Mouse (Mus musculus) midbrain, embryonic 12.5 days (tissue): Measurements from ENCODE around the gene Fetub. TPM values are rescaled to one million over a fixed set of nuclear protein-coding genes. Genes with fewer than 3 reads are reported as not detected.
"Not testable (repeated sequence)": the region's sequence is repeated elsewhere in the genome, so short reads cannot be mapped to it uniquely, and the experiment has no call there.

Source experiments
- ATAC-seq: fragments of 200-750 bp; cut with Nextera tagmentation; 2 replicates; pipeline ENCODE4 v1.8.0; 2017; ENCODE audit warnings: low read depth, moderate TSS enrichment, moderate library complexity; ENCODE audit not compliant: low FRiP score
- H3K27ac ChIP-seq: fragments of 300-500 bp; sonication (generic); replicated peaks from 2 replicates; pipeline ENCODE4 v1.5.1; 2016; ENCODE audit warnings: mild to moderate bottlenecking
- H3K27me3 ChIP-seq: fragments of 300-500 bp; sonication (generic); 2 replicates; pipeline ENCODE4 v1.6.1; 2016; ENCODE audit warnings: mild to moderate bottlenecking
- H3K36me3 ChIP-seq: fragments of 300-500 bp; sonication (generic); 2 replicates; pipeline ENCODE4 v1.6.1; 2016
- H3K4me1 ChIP-seq: fragments of 300-500 bp; sonication (generic); 2 replicates; pipeline ENCODE4 v1.6.1; 2016
- H3K4me2 ChIP-seq: fragments of 300-500 bp; sonication (generic); replicated peaks from 2 replicates; pipeline ENCODE4 v1.6.1; 2016; ENCODE audit warnings: mild to moderate bottlenecking, moderate library complexity
- H3K4me3 ChIP-seq: fragments of 300-500 bp; sonication (generic); 2 replicates; pipeline ENCODE4 v1.5.1; 2016; ENCODE audit warnings: mild to moderate bottlenecking
- H3K9ac ChIP-seq: fragments of 300-500 bp; sonication (generic); replicated peaks from 2 replicates; pipeline ENCODE4 v1.6.1; 2016; ENCODE audit warnings: mild to moderate bottlenecking, moderate library complexity
- H3K9me3 ChIP-seq: fragments of 300-500 bp; sonication (generic); 2 replicates; pipeline ENCODE4 v1.6.1; 2016; ENCODE audit warnings: mild to moderate bottlenecking
- WGBS: fragments of 180-500 bp; shearing (Covaris S2); methylation state at CpG from one replicate; pipeline ENCODE4 v1.1.7; 2016; 5-methylcytosine and 5-hydroxymethylcytosine counted together
- polyA plus RNA-seq: library from polyadenylated mRNA; unstranded; fragments of >200 nt; fragmentation: Nextera tagmentation; extraction: Ambion mirVana; gene quantifications from 2 replicates; pipeline ENCODE4 v1.2.1, GENCODE M21; 2016

Gene Fetub
- polyA plus RNA-seq, 1 experiment from 2014 or later, result not detected

GRCm38 (mm10) chr16:22941825-22942476 is 23.8 kb downstream of the Fetub start:
- H3K4me1 ChIP-seq, ATAC-seq, H3K9ac ChIP-seq, H3K27me3 ChIP-seq, H3K36me3 ChIP-seq, H3K4me3 ChIP-seq, H3K4me2 ChIP-seq, H3K27ac ChIP-seq, H3K9me3 ChIP-seq: not testable (repeated sequence)

- no peaks in the 10 kb centered on the region for H3K9me3 ChIP-seq
- no peaks in the 10 kb centered on the region for H3K4me1 ChIP-seq
- no peak overlapping the region for H3K27ac ChIP-seq
- H3K27me3 ChIP-seq, result no peaks in the 10 kb centered on the region
- H3K4me3 ChIP-seq, result no peak overlapping the region
- no peaks in the 10 kb centered on the region for H3K36me3 ChIP-seq
- no peak overlapping the region for H3K9ac ChIP-seq
- WGBS, result 90% methylated on average over 2 of the region's 2 CpGs
- no peak for ATAC-seq
- no peak overlapping the region for H3K4me2 ChIP-seq
Observed at GRCm38 (mm10) chr16:22947371-22947770, 29.2 kb downstream of the Fetub start.

DNA sequence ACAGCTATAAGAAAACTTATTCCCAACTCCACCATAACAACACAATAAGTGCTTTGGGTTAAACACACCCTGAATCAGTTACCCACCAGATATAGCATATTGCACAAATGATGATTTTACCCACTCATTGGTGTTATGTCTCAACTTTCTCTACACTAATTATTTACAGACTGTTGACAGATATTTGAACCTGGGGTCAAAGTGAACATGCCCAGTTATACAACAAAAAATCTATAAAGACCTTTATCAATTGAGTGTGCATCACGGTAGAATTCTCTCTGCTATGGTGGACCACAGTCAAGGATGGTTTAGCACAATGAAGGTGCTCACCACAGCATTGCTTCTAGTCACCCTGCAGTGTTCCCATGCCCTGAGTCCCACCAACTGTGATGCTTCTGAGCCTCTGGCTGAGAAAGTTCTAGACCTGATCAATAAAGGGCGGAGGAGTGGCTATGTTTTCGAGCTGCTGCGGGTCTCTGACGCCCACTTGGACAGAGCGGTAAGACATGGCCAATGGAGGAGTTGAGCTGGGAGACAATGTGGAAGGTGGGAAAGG is 32.8 kb downstream of the Fetub start, which contains the start of gene Hrg:
TSS of gene Hrg (plus strand) at position 233 of the 556 bp plus-strand sequence.
- Histone ChIP-seq H3K27ac (no peak within 1 kb of the TSS), H3K4me1 (peaks cover 3% of the 10 kb centered on the region; the same call in 1 of the 2 replicates), H3K36me3 (no peaks in the 10 kb centered on the region), H3K9me3 (no peaks in the 10 kb centered on the region), H3K9ac (no peak within 1 kb of the TSS), H3K4me3 (no peak within 1 kb of the TSS), H3K4me2 (no peak within 1 kb of the TSS), H3K27me3 (no peaks in the 10 kb centered on the region)
- WGBS, result 97% methylated on average over 6 of the region's 6 CpGs
- ATAC-seq, result no peak

GRCm38 (mm10) chr16:22953069-22953468 is 34.9 kb downstream of the Fetub start:
- Histone ChIP-seq H3K27me3 (no peaks in the 10 kb centered on the region), H3K36me3 (no peaks in the 10 kb centered on the region), H3K4me2 (no peak overlapping the region), H3K4me3 (no peak overlapping the region), H3K9me3 (no peaks in the 10 kb centered on the region), H3K4me1 (peaks cover 3% of the 10 kb centered on the region; the same call in 1 of the 2 replicates), H3K9ac (no peak overlapping the region), H3K27ac (no peak overlapping the region)
- no peak for ATAC-seq
- 47% methylated on average over 4 of the region's 4 CpGs for WGBS

DNA sequence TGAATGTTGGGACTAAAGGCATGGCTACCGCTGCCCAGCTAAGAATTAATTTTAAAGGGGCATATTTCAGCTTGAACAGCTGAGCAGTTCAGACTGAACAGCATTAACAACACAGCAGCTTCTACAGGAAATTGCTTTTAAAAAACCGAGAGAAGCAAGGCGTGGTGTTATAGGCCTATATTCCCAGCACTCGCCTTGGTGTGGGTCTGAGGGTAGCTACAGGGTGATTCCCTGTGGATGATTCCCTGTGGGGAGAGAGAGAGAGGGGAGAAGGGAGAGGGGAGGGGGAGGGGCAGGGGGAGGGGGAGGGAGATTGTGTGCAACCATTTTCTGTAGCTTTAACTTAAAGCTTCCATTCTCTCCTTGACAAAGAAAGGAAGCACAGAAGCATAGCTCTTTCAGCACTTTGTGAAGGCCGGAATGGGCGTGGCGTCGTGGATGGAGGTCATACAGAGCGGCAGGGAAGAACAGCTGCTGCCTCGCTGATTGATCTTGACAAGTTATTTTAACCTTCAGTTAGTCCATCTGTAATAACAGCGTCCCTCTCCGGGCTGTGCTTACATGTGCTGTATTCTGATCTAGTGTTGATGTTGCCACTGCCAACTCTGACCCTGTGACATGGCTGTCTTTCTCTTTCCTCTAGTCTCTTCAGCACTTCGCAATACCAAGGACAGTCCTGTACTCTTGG is 37.4 kb downstream of the Fetub start:
- Histone ChIP-seq H3K4me3 (no peak overlapping the region), H3K4me1 (peaks cover 3% of the 10 kb centered on the region; the same call in 1 of the 2 replicates), H3K9me3 (no peaks in the 10 kb centered on the region), H3K4me2 (peak overlapping the region; percentile 31), H3K27ac (peak overlapping the region; percentile 61), H3K27me3 (no peaks in the 10 kb centered on the region), H3K9ac (no peak overlapping the region), H3K36me3 (no peaks in the 10 kb centered on the region)
- ATAC-seq, result peak; percentile 54
- 50% methylated on average over 13 of the region's 13 CpGs for WGBS

GRCm38 (mm10) chr16:22956085-22956439 is 37.9 kb downstream of the Fetub start:
- peak overlapping the region; percentile 61 for H3K27ac ChIP-seq
- H3K4me2 ChIP-seq, result peak overlapping the region; percentile 31
- peak; percentile 44; the same call in 1 of the 2 replicates for ATAC-seq
- no peak overlapping the region for H3K4me3 ChIP-seq
- H3K27me3 ChIP-seq, result no peaks in the 10 kb centered on the region
- H3K4me1 ChIP-seq, result peaks cover 3% of the 10 kb centered on the region; the same call in 1 of the 2 replicates
- H3K9me3 ChIP-seq, result no peaks in the 10 kb centered on the region
- no peak overlapping the region for H3K9ac ChIP-seq
- WGBS, result 62% methylated on average over 11 of the region's 11 CpGs
- H3K36me3 ChIP-seq, result no peaks in the 10 kb centered on the region

- WGBS, result 94% methylated on average over 8 of the region's 8 CpGs
- ATAC-seq, result no peak
- H3K27ac ChIP-seq, result no peak overlapping the region
Observed at GRCm38 (mm10) chr16:22961073-22961472, 42.9 kb downstream of the Fetub start.

GRCm38 (mm10) chr16:22962256-22962655 is 44.1 kb downstream of the Fetub start:
- H3K4me3 ChIP-seq, result no peak overlapping the region
- no peaks in the 10 kb centered on the region for H3K36me3 ChIP-seq
- H3K27me3 ChIP-seq, result no peaks in the 10 kb centered on the region
- no peak overlapping the region for H3K27ac ChIP-seq
- H3K9me3 ChIP-seq, result no peaks in the 10 kb centered on the region
- WGBS, result 81% methylated on average over 5 of the region's 5 CpGs
- no peak overlapping the region for H3K9ac ChIP-seq
- no peak for ATAC-seq
- H3K4me1 ChIP-seq, result no peaks in the 10 kb centered on the region
- no peak overlapping the region for H3K4me2 ChIP-seq

More at GRCm38 (mm10) chr16:22961073-22961472, 42.9 kb downstream of the Fetub start:
- Histone ChIP-seq H3K27me3 (no peaks in the 10 kb centered on the region), H3K9ac (no peak overlapping the region), H3K4me3 (no peak overlapping the region), H3K9me3 (no peaks in the 10 kb centered on the region), H3K4me2 (no peak overlapping the region), H3K4me1 (no peaks in the 10 kb centered on the region), H3K36me3 (no peaks in the 10 kb centered on the region)

DNA sequence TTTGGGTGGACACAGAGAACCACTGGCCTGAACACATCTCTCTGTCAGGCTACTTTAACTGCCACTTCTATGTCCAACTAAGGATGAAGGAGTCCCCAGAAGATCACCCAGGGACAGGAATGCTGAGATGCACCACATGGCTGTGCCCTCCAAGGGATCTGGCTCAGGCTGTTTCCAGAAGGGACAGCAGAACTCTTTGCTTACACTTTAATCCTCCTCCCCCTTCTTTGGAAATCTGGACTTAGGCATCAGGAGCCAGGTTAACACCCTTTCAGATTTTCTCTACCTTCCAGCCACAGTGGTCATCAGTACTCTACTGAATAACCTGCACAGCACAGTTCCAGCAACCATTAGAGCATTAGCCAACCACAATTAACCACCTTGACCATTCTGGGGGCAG is 45.2 kb downstream of the Fetub start:
- Histone ChIP-seq H3K9me3 (no peaks in the 10 kb centered on the region), H3K9ac (no peak overlapping the region), H3K4me1 (no peaks in the 10 kb centered on the region), H3K36me3 (no peaks in the 10 kb centered on the region), H3K27me3 (no peaks in the 10 kb centered on the region), H3K4me2 (no peak overlapping the region), H3K27ac (no peak overlapping the region), H3K4me3 (no peak overlapping the region)
- no peak for ATAC-seq

DNA sequence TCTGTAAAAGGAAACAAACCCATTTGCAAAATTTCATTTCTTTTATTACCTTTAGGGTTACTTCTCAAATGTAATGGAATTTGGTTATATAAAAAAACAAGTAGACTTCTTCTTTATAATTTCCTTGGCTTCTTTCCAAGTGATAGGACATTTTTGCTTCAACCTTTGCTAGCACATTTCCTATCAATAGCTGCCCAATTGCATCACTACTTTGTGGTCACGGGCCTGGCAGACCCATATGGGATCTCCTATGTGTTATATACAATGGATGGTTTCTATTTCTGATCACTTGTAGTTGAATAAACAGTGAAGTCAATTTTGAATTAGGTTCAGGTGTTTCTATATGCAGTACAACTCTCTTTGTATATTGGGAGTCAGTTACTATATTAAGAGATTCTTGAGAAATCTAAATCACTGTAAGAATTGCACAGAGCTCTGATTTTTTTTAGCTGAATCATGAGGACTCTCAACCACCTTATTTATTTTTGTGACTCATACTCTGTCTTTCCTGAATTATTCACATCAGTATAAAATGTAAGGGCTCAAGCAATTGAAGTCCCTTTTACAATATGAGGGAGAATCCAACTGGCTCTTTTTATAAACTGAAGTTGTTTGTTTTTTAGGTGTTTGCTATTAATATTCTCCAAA is 49.4 kb downstream of the Fetub start:
- WGBS, result 86% methylated on average over 1 of the region's 1 CpGs
- Histone ChIP-seq H3K9me3 (no peaks in the 10 kb centered on the region), H3K4me3 (no peak overlapping the region), H3K9ac (no peak overlapping the region), H3K27me3 (no peaks in the 10 kb centered on the region), H3K27ac (no peak overlapping the region), H3K4me2 (no peak overlapping the region), H3K4me1 (no peaks in the 10 kb centered on the region), H3K36me3 (no peaks in the 10 kb centered on the region)
- no peak for ATAC-seq
